Mouse (Mus musculus): ENCODE results near the gene Gm2888. TPM values are rescaled to one million over a fixed set of nuclear protein-coding genes. Genes with fewer than 3 reads are reported as not detected.
"Not testable (repeated sequence)": the region's sequence is repeated elsewhere in the genome, so short reads cannot be mapped to it uniquely, and the experiment has no call there.

Gm2888 gene
- not detected for total RNA-seq (2021)

DNA sequence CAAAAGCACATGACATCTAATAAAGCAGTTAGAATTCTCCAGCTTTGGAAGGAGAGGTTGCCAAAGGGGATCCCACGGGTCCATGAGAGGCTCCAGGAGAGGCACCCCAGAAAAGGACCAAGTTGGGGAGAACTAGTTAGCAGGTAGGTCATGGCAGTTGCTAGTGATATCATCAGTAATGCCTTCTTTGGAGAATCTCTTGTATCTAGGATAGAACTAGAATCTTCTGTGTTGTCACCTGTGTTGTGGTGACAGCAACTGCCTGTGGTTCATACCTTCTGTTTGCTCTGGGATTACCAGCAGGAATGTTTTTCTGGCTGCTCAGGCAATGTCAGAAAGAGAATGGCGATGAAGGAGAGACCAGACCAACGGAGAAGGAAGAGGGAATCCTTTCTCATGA lies at the start of gene Gm2888:
TSS of gene Gm2888 (plus strand) at position 301 of the 400 bp plus-strand sequence.
- DNase-seq (ENCODE audit: extremely low spot score in 1 of 2, low spot score in 2 of 2); intact Hi-C loops (cut with DNase I): not testable (repeated sequence)

DNA sequence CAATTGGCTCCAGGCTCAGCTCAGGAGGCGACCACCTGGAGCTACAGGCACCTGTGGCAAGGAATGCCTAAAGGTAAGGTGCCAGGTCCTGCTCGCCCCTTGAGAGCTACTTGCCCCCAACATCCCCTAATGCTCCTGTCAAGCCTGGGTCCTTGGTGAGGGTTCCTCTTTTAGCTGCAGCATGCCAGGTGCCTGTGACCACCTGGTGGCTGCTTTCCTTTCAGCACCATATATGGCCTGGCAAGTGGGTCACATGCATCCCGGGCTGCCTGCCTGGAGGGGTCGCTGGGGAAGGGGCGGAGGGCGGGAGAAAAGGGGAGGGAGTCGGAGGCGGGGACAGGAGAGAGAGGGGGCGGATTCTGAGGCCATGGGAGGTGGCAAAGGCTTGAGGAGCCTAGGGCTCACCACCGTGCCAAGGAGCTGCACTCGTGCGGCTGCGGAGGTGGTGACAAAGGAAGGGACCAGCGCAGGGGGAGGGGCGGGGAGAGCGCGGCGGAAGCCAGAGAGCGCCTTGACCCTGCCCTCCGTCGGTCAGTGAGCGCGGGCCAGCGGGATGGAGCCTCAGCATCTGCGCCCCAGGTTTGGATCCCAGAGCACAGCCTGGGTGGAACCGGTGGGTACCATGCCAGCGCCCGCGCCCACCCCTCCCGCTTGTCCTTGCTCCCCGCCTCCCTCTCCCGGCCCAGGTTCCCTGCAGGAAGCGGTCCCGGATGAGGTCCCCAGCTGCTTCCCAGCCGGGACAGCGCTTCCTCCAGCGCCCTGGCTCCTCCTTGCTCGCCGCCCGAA lies 19.1 kb downstream of the Gm2888 start, which contains the start of gene Gm2897:
TSS of gene Gm2897 (plus strand) at position 559 of the 786 bp plus-strand sequence.
- DNase-seq (ENCODE audit: extremely low spot score in 1 of 2, low spot score in 2 of 2) = peak in 1 of 2 experiments; percentile 34

DNA sequence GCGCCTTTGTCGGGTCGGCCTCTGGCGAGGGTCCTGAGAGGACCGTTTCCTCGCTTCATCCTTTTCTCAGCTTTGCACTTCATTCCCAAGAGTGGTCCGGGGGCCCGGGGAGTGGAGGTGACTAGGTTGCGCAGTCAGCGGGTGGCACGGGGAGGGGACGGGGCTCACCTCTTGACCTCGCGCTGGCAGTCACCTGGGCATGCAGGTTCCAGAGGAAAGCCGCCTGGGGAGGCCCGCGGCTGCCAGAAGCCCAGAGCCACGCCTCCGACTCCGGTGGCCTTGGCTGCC lies 19.7 kb downstream of the Gm2888 start:
- DNase-seq (ENCODE audit: extremely low spot score in 1 of 2, low spot score in 2 of 2); intact Hi-C loops (cut with DNase I): not testable (repeated sequence)

More for the DNA sequence above, 19.1 kb downstream of the Gm2888 start, which contains the start of gene Gm2897:
- intact Hi-C loops (cut with DNase I) = not testable (repeated sequence)

DNA sequence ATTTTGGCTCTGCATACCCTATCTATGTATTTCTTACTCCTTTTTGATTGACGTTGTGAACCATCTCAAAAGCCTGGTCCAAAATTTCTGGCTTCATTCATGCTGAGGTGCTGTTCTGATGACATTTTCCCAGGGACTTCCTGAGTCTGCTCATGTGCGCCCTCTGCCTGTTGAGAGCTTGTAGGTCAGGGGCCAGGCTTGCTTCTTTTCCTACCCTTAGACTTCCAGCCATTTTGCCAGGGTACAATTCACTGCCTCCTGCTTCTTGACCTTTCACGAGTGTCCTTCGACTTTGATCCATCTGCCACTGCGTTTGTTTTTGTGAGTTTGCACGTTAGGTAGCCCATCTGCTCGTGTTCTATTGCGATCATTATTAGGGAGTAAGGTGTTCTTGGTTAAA lies 20.3 kb downstream of the Gm2888 start:
- intact Hi-C loops (cut with DNase I); DNase-seq (ENCODE audit: extremely low spot score in 1 of 2, low spot score in 2 of 2): not testable (repeated sequence)

Other genes with a start within 250 kb of the Gm2888 start
- gene Gm2897, start 19.3 kb downstream of the Gm2888 start, total RNA-seq (2021) = 1 to 10 TPM; 1.4 to 1.8 TPM
- under 1 TPM in 1 of 2 experiments, not detected in 1; 0.24 TPM for gene Gm10340, start 104.0 kb downstream of the Gm2888 start, total RNA-seq (2021)
- gene Gm5795, start 158.3 kb downstream of the Gm2888 start, total RNA-seq (2021) = under 1 TPM; 0.51 to 0.62 TPM
- 1 to 10 TPM; 6.3 to 6.5 TPM for gene D830030K20Rik, start 178.5 kb downstream of the Gm2888 start, total RNA-seq (2021)

All from left cerebral cortex, postnatal 10 days (tissue).